Mouse (Mus musculus) bone marrow macrophage, adult 2 months (primary cell): ENCODE measurements around the gene Olfr56. TPM values are rescaled to one million over a fixed set of nuclear protein-coding genes. Genes with fewer than 3 reads are reported as not detected.
"Not testable (repeated sequence)": the region's sequence is repeated elsewhere in the genome, so short reads cannot be mapped to it uniquely, and the experiment has no call there.

Experiments used
- H3K27ac ChIP-seq: 2 replicates; pipeline ENCODE4 v1.5.1; 2012; ENCODE audit warnings: low read depth, low read length; ENCODE audit not compliant: insufficient read depth
- H3K4me1 ChIP-seq: 2 replicates; pipeline ENCODE4 v1.6.1; 2012; ENCODE audit warnings: low read length; ENCODE audit not compliant: control insufficient read depth, insufficient read depth
- H3K4me3 ChIP-seq: 2 replicates; pipeline ENCODE4 v1.5.1; 2012; ENCODE audit warnings: mild to moderate bottlenecking, low read length, moderate library complexity; ENCODE audit not compliant: insufficient read depth
- polyA plus RNA-seq: library from polyadenylated mRNA; stranded (reverse); fragments of >200 nt; gene quantifications from 2 replicates; pipeline ENCODE4 v1.2.4, GENCODE M21; 2012; ENCODE audit not compliant: missing spikeins, insufficient read depth, insufficient read length

The Olfr56 gene
- polyA plus RNA-seq = 1.0 and 1.3 TPM in 2 replicates

- not testable (repeated sequence) for H3K4me1 ChIP-seq
- peak within 1 kb of the TSS; percentile 71 for H3K27ac ChIP-seq
- H3K4me3 ChIP-seq = peak within 1 kb of the TSS; percentile 24
These were observed at the start of gene Olfr56 for GRCm38 (mm10) chr11:48978240-48978939. Gene Olfr56 (plus strand): TSS chr11:48978889.

- H3K4me1 ChIP-seq, H3K4me3 ChIP-seq, H3K27ac ChIP-seq: not testable (repeated sequence)
These were observed 45.3 kb upstream of the Olfr56 start for GRCm38 (mm10) chr11:48933422-48933821.

GRCm38 (mm10) chr11:48933923-48934322, 44.8 kb upstream of the Olfr56 start:
- H3K4me1 ChIP-seq, H3K4me3 ChIP-seq, H3K27ac ChIP-seq: not testable (repeated sequence)

- H3K4me1 ChIP-seq, H3K4me3 ChIP-seq, H3K27ac ChIP-seq: not testable (repeated sequence)
These were observed 43.4 kb upstream of the Olfr56 start for GRCm38 (mm10) chr11:48935291-48935690.

- not testable (repeated sequence) for H3K4me3 ChIP-seq, H3K27ac ChIP-seq, H3K4me1 ChIP-seq
These were observed 39.4 kb upstream of the Olfr56 start for GRCm38 (mm10) chr11:48939286-48939685.

GRCm38 (mm10) chr11:48946090-48946489, 32.6 kb upstream of the Olfr56 start, which contains the start of gene Psme2b:
Gene Psme2b (minus strand): TSS chr11:48946190.
- H3K4me1 ChIP-seq, H3K4me3 ChIP-seq, H3K27ac ChIP-seq: not testable (repeated sequence)

- not testable (repeated sequence) for H3K4me3 ChIP-seq, H3K4me1 ChIP-seq, H3K27ac ChIP-seq
These were observed 4.0 kb upstream of the Olfr56 start for GRCm38 (mm10) chr11:48974686-48975085.

- H3K27ac ChIP-seq = peak within 1 kb of the TSS; percentile 56
- H3K4me1 ChIP-seq = not testable (repeated sequence)
These were observed 562 bp downstream of the Olfr56 start, which contains the start of gene 9930111J21Rik1 for GRCm38 (mm10) chr11:48979251-48979650. Gene 9930111J21Rik1 (minus strand): TSS chr11:48979398.

GRCm38 (mm10) chr11:48980052-48980451, 1.4 kb downstream of the Olfr56 start:
- not testable (repeated sequence) for H3K4me1 ChIP-seq, H3K4me3 ChIP-seq, H3K27ac ChIP-seq

More at GRCm38 (mm10) chr11:48979251-48979650, 562 bp downstream of the Olfr56 start, which contains the start of gene 9930111J21Rik1:
- peak within 1 kb of the TSS; percentile 24 for H3K4me3 ChIP-seq

- not testable (repeated sequence) for H3K4me1 ChIP-seq, H3K27ac ChIP-seq, H3K4me3 ChIP-seq
These were observed 4.2 kb downstream of the Olfr56 start for GRCm38 (mm10) chr11:48982848-48983247.

- H3K4me3 ChIP-seq, H3K4me1 ChIP-seq: not testable (repeated sequence)
- H3K27ac ChIP-seq = peak overlapping the region; percentile 40; the same call in 1 of the 2 replicates
These were observed 9.5 kb downstream of the Olfr56 start for GRCm38 (mm10) chr11:48988219-48988618.

- not testable (repeated sequence) for H3K4me1 ChIP-seq, H3K27ac ChIP-seq, H3K4me3 ChIP-seq
These were observed 11.3 kb downstream of the Olfr56 start for GRCm38 (mm10) chr11:48989981-48990380.

- not testable (repeated sequence) for H3K4me1 ChIP-seq, H3K4me3 ChIP-seq, H3K27ac ChIP-seq
These were observed 13.2 kb downstream of the Olfr56 start, which contains the start of gene Gm12185 for GRCm38 (mm10) chr11:48991740-48992520. Gene Gm12185 (minus strand): TSS chr11:48992226.

- not testable (repeated sequence) for H3K4me3 ChIP-seq, H3K27ac ChIP-seq
- H3K4me1 ChIP-seq = peaks cover 12% of the 10 kb centered on the region
These were observed 14.6 kb downstream of the Olfr56 start for GRCm38 (mm10) chr11:48993296-48993695.

- H3K4me1 ChIP-seq = peaks cover 12% of the 10 kb centered on the region
- H3K4me3 ChIP-seq, H3K27ac ChIP-seq: not testable (repeated sequence)
These were observed 15.3 kb downstream of the Olfr56 start, which contains the start of gene Tgtp1 for GRCm38 (mm10) chr11:48994018-48994417. Gene Tgtp1 (minus strand): TSS chr11:48994172.
